Mouse (Mus musculus) macrophage (primary cell): Measurements from ENCODE around the gene Vcp. TPM values are rescaled to one million over a fixed set of nuclear protein-coding genes. Genes with fewer than 3 reads are reported as not detected.

Experiments used
- H3K27ac ChIP-seq: fragments of 350-480 bp; formaldehyde crosslinking; 2 replicates; pipeline ENCODE4 v1.9.0; 2021
- H3K36me3 ChIP-seq: fragments of 350-480 bp; formaldehyde crosslinking; 2 replicates; pipeline ENCODE4 v1.9.0; 2021; ENCODE audit errors: inconsistent target
- H3K4me3 ChIP-seq: fragments of 350-480 bp; formaldehyde crosslinking; 2 replicates; pipeline ENCODE4 v1.9.0; 2021; ENCODE audit errors: inconsistent target
- H3K79me2 ChIP-seq: fragments of 350-480 bp; formaldehyde crosslinking; 2 replicates; pipeline ENCODE4 v1.9.0; 2021; ENCODE audit errors: inconsistent target
- WGBS: methylation state at CpG from one replicate; pipeline ENCODE4 v1.1.7; 2026; ENCODE audit warnings: inconsistent platforms; ENCODE audit not compliant: missing documents; 5-methylcytosine and 5-hydroxymethylcytosine counted together
- polyA plus RNA-seq: library from polyadenylated mRNA; stranded (reverse); fragments of 250-400 nt; gene quantifications from 3 replicates; pipeline ENCODE4 v1.2.4, GENCODE M21; 2018; ENCODE audit warnings: inconsistent platforms

Gene Vcp
- polyA plus RNA-seq, 1 experiment from 2014 or later, result 191 TPM

GRCm38 (mm10) chr4:43036356-43036755 lies 36.0 kb upstream of the Vcp start:
- Histone ChIP-seq H3K79me2 (peaks cover 40% of the 10 kb centered on the region), H3K4me3 (no peak overlapping the region), H3K27ac (no peak overlapping the region), H3K36me3 (peaks cover 36% of the 10 kb centered on the region)
- 93% methylated on average over 10 of the region's 10 CpGs for WGBS

- Histone ChIP-seq H3K79me2 (peaks cover 42% of the 10 kb centered on the region), H3K27ac (no peak overlapping the region), H3K36me3 (peaks cover 36% of the 10 kb centered on the region), H3K4me3 (no peak overlapping the region)
- 98% methylated on average over 6 of the region's 6 CpGs for WGBS
Observed at GRCm38 (mm10) chr4:43035851-43036250, 35.5 kb upstream of the Vcp start.

GRCm38 (mm10) chr4:43033481-43033880 lies 33.2 kb upstream of the Vcp start:
- WGBS, result 94% methylated on average over 14 of the region's 14 CpGs
- Histone ChIP-seq H3K79me2 (peaks cover 32% of the 10 kb centered on the region), H3K4me3 (no peak overlapping the region), H3K36me3 (peaks cover 41% of the 10 kb centered on the region), H3K27ac (no peak overlapping the region)

GRCm38 (mm10) chr4:43032501-43032900 lies 32.2 kb upstream of the Vcp start:
- 100% methylated on average over 1 of the region's 1 CpGs for WGBS
- Histone ChIP-seq H3K79me2 (peaks cover 22% of the 10 kb centered on the region), H3K4me3 (no peak overlapping the region), H3K27ac (no peak overlapping the region), H3K36me3 (peaks cover 50% of the 10 kb centered on the region)

GRCm38 (mm10) chr4:43031237-43031995 lies 31.1 kb upstream of the Vcp start, which contains the start of gene Stoml2:
Gene Stoml2, minus strand, starts transcription at chr4:43031710.
- H3K36me3 ChIP-seq, result peaks cover 46% of the 10 kb centered on the region
- peak within 1 kb of the TSS; percentile 65 for H3K27ac ChIP-seq
- peak within 1 kb of the TSS; percentile 87 for H3K4me3 ChIP-seq
- WGBS, result 3% methylated on average over 33 of the region's 38 CpGs
- peaks cover 11% of the 10 kb centered on the region; the same call in 1 of the 2 replicates for H3K79me2 ChIP-seq

GRCm38 (mm10) chr4:43030780-43031230 lies 30.5 kb upstream of the Vcp start:
- 3% methylated on average over 27 of the region's 28 CpGs for WGBS
- H3K4me3 ChIP-seq, result peak overlapping the region; percentile 87
- H3K79me2 ChIP-seq, result peaks cover 6% of the 10 kb centered on the region; the same call in 1 of the 2 replicates
- H3K36me3 ChIP-seq, result peaks cover 40% of the 10 kb centered on the region
- peak overlapping the region; percentile 65 for H3K27ac ChIP-seq

GRCm38 (mm10) chr4:43030352-43030751 lies 30.0 kb upstream of the Vcp start:
- WGBS, result 84% methylated on average over 9 of the region's 9 CpGs
- Histone ChIP-seq H3K4me3 (peak overlapping the region; percentile 87), H3K27ac (peak overlapping the region; percentile 65), H3K36me3 (peaks cover 36% of the 10 kb centered on the region), H3K79me2 (peaks cover 6% of the 10 kb centered on the region; the same call in 1 of the 2 replicates)

- peaks cover 33% of the 10 kb centered on the region for H3K36me3 ChIP-seq
- peaks cover 6% of the 10 kb centered on the region; the same call in 1 of the 2 replicates for H3K79me2 ChIP-seq
Observed at GRCm38 (mm10) chr4:43029749-43030148, 29.4 kb upstream of the Vcp start.

GRCm38 (mm10) chr4:43029121-43029520 lies 28.8 kb upstream of the Vcp start:
- Histone ChIP-seq H3K36me3 (peaks cover 26% of the 10 kb centered on the region), H3K4me3 (no peak overlapping the region), H3K27ac (no peak overlapping the region), H3K79me2 (peaks cover 6% of the 10 kb centered on the region; the same call in 1 of the 2 replicates)
- WGBS, result 99% methylated on average over 7 of the region's 7 CpGs

More at GRCm38 (mm10) chr4:43029749-43030148, 29.4 kb upstream of the Vcp start:
- WGBS, result 91% methylated on average over 9 of the region's 9 CpGs
- Histone ChIP-seq H3K27ac (no peak overlapping the region), H3K4me3 (no peak overlapping the region)

- WGBS, result 8% methylated on average over 42 of the region's 42 CpGs
Observed at GRCm38 (mm10) chr4:43025084-43025960, 25.0 kb upstream of the Vcp start, which contains the start of gene Pigo. Gene Pigo, minus strand, starts transcription at chr4:43025819.

GRCm38 (mm10) chr4:43024673-43025072 lies 24.4 kb upstream of the Vcp start:
- no peaks in the 10 kb centered on the region for H3K79me2 ChIP-seq
- peak overlapping the region; percentile 52; the same call in 1 of the 2 replicates for H3K27ac ChIP-seq
- peaks cover 31% of the 10 kb centered on the region for H3K36me3 ChIP-seq
- H3K4me3 ChIP-seq, result peak overlapping the region; percentile 58
- WGBS, result 83% methylated on average over 14 of the region's 14 CpGs

More at GRCm38 (mm10) chr4:43025084-43025960, 25.0 kb upstream of the Vcp start, which contains the start of gene Pigo:
- peaks cover 31% of the 10 kb centered on the region for H3K36me3 ChIP-seq
- H3K79me2 ChIP-seq, result no peaks in the 10 kb centered on the region
- H3K4me3 ChIP-seq, result peak within 1 kb of the TSS; percentile 58
- H3K27ac ChIP-seq, result peak within 1 kb of the TSS; percentile 52

GRCm38 (mm10) chr4:43021341-43021740 lies 21.0 kb upstream of the Vcp start:
- Histone ChIP-seq H3K36me3 (peaks cover 34% of the 10 kb centered on the region; the same call in 1 of the 2 replicates), H3K79me2 (no peaks in the 10 kb centered on the region), H3K27ac (no peak overlapping the region), H3K4me3 (no peak overlapping the region)
- 92% methylated on average over 17 of the region's 17 CpGs for WGBS

GRCm38 (mm10) chr4:43020876-43021275 lies 20.6 kb upstream of the Vcp start:
- Histone ChIP-seq H3K27ac (no peak overlapping the region), H3K4me3 (no peak overlapping the region), H3K36me3 (peaks cover 34% of the 10 kb centered on the region; the same call in 1 of the 2 replicates), H3K79me2 (no peaks in the 10 kb centered on the region)
- WGBS, result 98% methylated on average over 16 of the region's 16 CpGs
